Mouse (Mus musculus) liver, embryonic 14.5 days (tissue): ENCODE results near the gene Atp13a4. TPM values are rescaled to one million over a fixed set of nuclear protein-coding genes. Genes with fewer than 3 reads are reported as not detected.

Experiments used
- ATAC-seq: fragments of 200-750 bp; cut with Nextera tagmentation; 2 replicates; pipeline ENCODE4 v1.8.0; 2017; ENCODE audit warnings: moderate number of reproducible peaks, mild to moderate bottlenecking, moderate library complexity; ENCODE audit not compliant: insufficient read depth
- DNase-seq, 3 experiments: peaks; one replicate each; pipeline ENCODE4 v3.0.0-alpha.2; 2012 to 2013; ENCODE audit warnings: low read depth in 3 of 3, low spot score in 3 of 3
- H3K27ac ChIP-seq: fragments of 300-500 bp; sonication (generic); 2 replicates; pipeline ENCODE4 v1.5.1; 2014; ENCODE audit warnings: moderate library complexity, mild to moderate bottlenecking, control low read depth, inconsistent platforms
- H3K27me3 ChIP-seq: fragments of 300-500 bp; sonication (generic); 2 replicates; pipeline ENCODE4 v1.6.1; 2014; ENCODE audit warnings: mild to moderate bottlenecking, low read length, moderate library complexity; ENCODE audit not compliant: control insufficient read depth, insufficient read depth
- H3K36me3 ChIP-seq: fragments of 300-500 bp; sonication (generic); replicated peaks from 2 replicates; pipeline ENCODE4 v1.6.1; 2014; ENCODE audit warnings: low read depth; ENCODE audit not compliant: control insufficient read depth, insufficient read depth
- H3K4me1 ChIP-seq, 2 experiments: fragments of 200-500 bp in 1 of 2; fragments of 300-500 bp in 1 of 2; sonication (generic) in 1 of 2; replicated peaks; 2 replicates each; pipeline ENCODE4 v1.6.1; 2012 to 2014; ENCODE audit warnings: antibody characterized with exemption in 1 of 2, inconsistent platforms in 1 of 2, low read length in 1 of 2; ENCODE audit not compliant: control insufficient read depth in 2 of 2, insufficient read depth in 2 of 2
- H3K4me2 ChIP-seq: fragments of 300-500 bp; sonication (generic); 2 replicates; pipeline ENCODE4 v1.6.1; 2014; ENCODE audit warnings: low read depth, mild to moderate bottlenecking, control low read depth, moderate library complexity
- H3K4me3 ChIP-seq, 2 experiments: fragments of 200-500 bp in 1 of 2; fragments of 300-500 bp in 1 of 2; sonication (generic) in 1 of 2; 2 replicates each; pipeline ENCODE4 v1.5.1; 2012 to 2014; ENCODE audit warnings: low read depth in 2 of 2, low read length in 2 of 2, mild to moderate bottlenecking in 2 of 2, control low read depth in 1 of 2, inconsistent platforms in 1 of 2, moderate library complexity in 1 of 2; ENCODE audit not compliant: insufficient read depth in 1 of 2
- H3K9ac ChIP-seq: fragments of 300-500 bp; sonication (generic); replicated peaks from 2 replicates; pipeline ENCODE4 v1.6.1; 2014; ENCODE audit warnings: mild to moderate bottlenecking, control low read depth, moderate library complexity
- H3K9me3 ChIP-seq: fragments of 300-500 bp; sonication (generic); 2 replicates; pipeline ENCODE4 v1.6.1; 2016; ENCODE audit warnings: low read length, mixed read lengths; ENCODE audit not compliant: control insufficient read depth
- CTCF ChIP-seq: IDR thresholded peaks from 2 replicates; pipeline ENCODE4 v1.5.1; 2016; ENCODE audit warnings: antibody characterized with exemption, low read depth, control low read depth
- EP300 ChIP-seq: IDR thresholded peaks from 2 replicates; pipeline ENCODE4 v1.6.1; 2016; ENCODE audit warnings: antibody characterized with exemption, low read depth
- WGBS: fragments of 180-500 bp; shearing (Covaris S2); extraction: QIAGEN DNeasy Blood & Tissue Kit; methylation state at CpG from one replicate; pipeline ENCODE4 v1.1.7; 2014; ENCODE audit not compliant: insufficient replicate concordance; 5-methylcytosine and 5-hydroxymethylcytosine counted together
- polyA plus RNA-seq, 2 experiments: library from polyadenylated mRNA; depleted of rRNA in 1 of 2; stranded (reverse) in 1 of 2; unstranded in 1 of 2; fragments of >200 nt; fragmentation: Nextera tagmentation in 1 of 2; extraction: Ambion mirVana in 1 of 2; gene quantifications; 2 replicates each; pipeline versions ENCODE4 v1.2.1 to v1.2.3; 2012 to 2014

Atp13a4 gene
- polyA plus RNA-seq, 2 experiments: not detected

GRCm38 (mm10) chr16:29574013-29574412 is 29.3 kb upstream of the Atp13a4 start:
- TF ChIP-seq EP300: no peak
- no peak for TF ChIP-seq CTCF
- DNase-seq (no peak), ATAC-seq (no peak)
- Histone ChIP-seq H3K9ac (no peak overlapping the region), H3K27me3 (no peaks in the 10 kb centered on the region), H3K36me3 (no peaks in the 10 kb centered on the region), H3K27ac (no peak overlapping the region), H3K4me1 (no peaks in the 10 kb centered on the region; a peak in 1 of 4 replicates), H3K9me3 (no peaks in the 10 kb centered on the region), H3K4me2 (no peak overlapping the region), H3K4me3 (no peak overlapping the region)
- 16% methylated on average over 4 of the region's 4 CpGs for WGBS

- TF ChIP-seq EP300: no peak
- TF ChIP-seq CTCF: peak; percentile 56; the same call in 1 of the 2 replicates
- DNase-seq: peak in 1 of 3 experiments; percentile 23
- WGBS: 5% methylated on average over 7 of the region's 7 CpGs
- Histone ChIP-seq H3K9me3 (no peaks in the 10 kb centered on the region), H3K9ac (no peak overlapping the region), H3K4me2 (no peak overlapping the region), H3K27me3 (no peaks in the 10 kb centered on the region), H3K4me3 (no peak overlapping the region), H3K27ac (no peak overlapping the region), H3K4me1 (no peaks in the 10 kb centered on the region), H3K36me3 (no peaks in the 10 kb centered on the region)
- ATAC-seq: no peak
These were observed 16.2 kb upstream of the Atp13a4 start for GRCm38 (mm10) chr16:29560869-29561268.

- H3K27me3 ChIP-seq: no peaks in the 10 kb centered on the region
- H3K27ac ChIP-seq: no peak overlapping the region
- no peaks in the 10 kb centered on the region for H3K4me1 ChIP-seq
- H3K36me3 ChIP-seq: no peaks in the 10 kb centered on the region
- DNase-seq: no peak
- ATAC-seq: no peak
- H3K4me3 ChIP-seq: no peak overlapping the region
- no peaks in the 10 kb centered on the region for H3K9me3 ChIP-seq
- no peak overlapping the region for H3K9ac ChIP-seq
- H3K4me2 ChIP-seq: 0 out of 2 replicates have a peak overlapping the region, but pooled peaks have one; percentile 18
- WGBS: 32% methylated on average over 10 of the region's 10 CpGs
- no peak for TF ChIP-seq EP300
- TF ChIP-seq CTCF: no peak
These were observed 15.8 kb upstream of the Atp13a4 start for GRCm38 (mm10) chr16:29560454-29560853.

GRCm38 (mm10) chr16:29559667-29560066 is 15.0 kb upstream of the Atp13a4 start:
- WGBS: 71% methylated on average over 5 of the region's 5 CpGs
- TF ChIP-seq EP300 (no peak), CTCF (no peak)
- Histone ChIP-seq H3K4me3 (no peak overlapping the region), H3K27ac (no peak overlapping the region), H3K4me1 (no peaks in the 10 kb centered on the region), H3K9me3 (no peaks in the 10 kb centered on the region), H3K4me2 (no peak overlapping the region), H3K9ac (no peak overlapping the region), H3K36me3 (no peaks in the 10 kb centered on the region), H3K27me3 (no peaks in the 10 kb centered on the region)
- ATAC-seq (no peak), DNase-seq (no peak)

GRCm38 (mm10) chr16:29541261-29541683 is 3.4 kb downstream of the Atp13a4 start:
- WGBS: 65% methylated on average over 11 of the region's 11 CpGs
- DNase-seq: no peak
- no peaks in the 10 kb centered on the region for H3K4me1 ChIP-seq
- no peak overlapping the region for H3K9ac ChIP-seq
- no peak for ATAC-seq
- no peaks in the 10 kb centered on the region for H3K36me3 ChIP-seq
- TF ChIP-seq EP300 (no peak), CTCF (no peak)
- H3K27me3 ChIP-seq: no peaks in the 10 kb centered on the region
- H3K27ac ChIP-seq: no peak overlapping the region
- no peak overlapping the region for H3K4me3 ChIP-seq
- H3K4me2 ChIP-seq: no peak overlapping the region
- H3K9me3 ChIP-seq: no peaks in the 10 kb centered on the region
